In genomic region chr3:4835645-4836044, GRCm38 (mm10) we compare ENCODE assay signal across 17 mouse cellular contexts.
"Had no signal": no experiment of that assay in that cellular context is flagged by ENCODE, and none has a peak within 500 bp of the region (broad histone marks: within the 10 kb centered on the region; RNA-seq: fewer than 3 reads in every experiment).

No protein-coding gene starts in this region.

- H3K9me3 ChIP-seq: hindbrain, embryonic 15.5 days; limb, embryonic 10.5 days; limb, embryonic 13.5 days; liver, embryonic 12.5 days; liver, embryonic 15.5 days; lung, embryonic 15.5 days had no signal

- H3K9ac ChIP-seq: hindbrain, embryonic 15.5 days; limb, embryonic 13.5 days; liver, embryonic 12.5 days; liver, embryonic 15.5 days; lung, embryonic 15.5 days had no signal

- H3K4me2 ChIP-seq: hindbrain, embryonic 15.5 days; limb, embryonic 13.5 days; liver, embryonic 12.5 days; liver, embryonic 15.5 days; lung, embryonic 15.5 days; midbrain, embryonic 11.5 days had no signal

- H3K4me3 ChIP-seq: hindbrain, embryonic 15.5 days; left cerebral cortex, adult 2 months; limb, embryonic 10.5 days; limb, embryonic 13.5 days; liver, embryonic 12.5 days; liver, embryonic 15.5 days; lung, embryonic 15.5 days had no signal

- H3K27me3 ChIP-seq: hindbrain, embryonic 15.5 days; limb, embryonic 13.5 days; liver, embryonic 12.5 days; liver, embryonic 15.5 days; lung, embryonic 15.5 days had no signal

- DNase-seq: layer of hippocampus, postnatal 36 days; liver; lung, adult 18-20 months; lung, postnatal 10 days; lung, postnatal 36 days; midbrain, embryonic 14.5 days; thymus, adult 18-20 months; thymus, postnatal 36 days had no signal

- H3K36me3 ChIP-seq: hindbrain, embryonic 15.5 days; limb, embryonic 10.5 days; limb, embryonic 13.5 days; liver, embryonic 12.5 days; liver, embryonic 15.5 days; lung, embryonic 15.5 days had no signal

- H3K27ac ChIP-seq: hindbrain, embryonic 15.5 days; left cerebral cortex, adult 2 months; limb, embryonic 10.5 days; limb, embryonic 13.5 days; liver, embryonic 12.5 days; liver, embryonic 15.5 days; lung, embryonic 15.5 days had no signal

- H3K4me1 ChIP-seq: hindbrain, embryonic 15.5 days; limb, embryonic 10.5 days; limb, embryonic 13.5 days; liver, embryonic 12.5 days; liver, embryonic 15.5 days; lung, embryonic 15.5 days had no signal

- ATAC-seq: intestine, postnatal 0 days; liver, embryonic 12.5 days had no signal
